Mouse (Mus musculus) urinary bladder, adult 18-20 months (tissue): ENCODE measurements around the gene Cald1.

Experiments
- DNase-seq, 2 experiments: peaks; one replicate each; pipeline ENCODE4 v3.0.0; 2022; ENCODE audit warnings: low spot score in 2 of 2, mixed read lengths in 2 of 2

The Cald1 gene

DNA sequence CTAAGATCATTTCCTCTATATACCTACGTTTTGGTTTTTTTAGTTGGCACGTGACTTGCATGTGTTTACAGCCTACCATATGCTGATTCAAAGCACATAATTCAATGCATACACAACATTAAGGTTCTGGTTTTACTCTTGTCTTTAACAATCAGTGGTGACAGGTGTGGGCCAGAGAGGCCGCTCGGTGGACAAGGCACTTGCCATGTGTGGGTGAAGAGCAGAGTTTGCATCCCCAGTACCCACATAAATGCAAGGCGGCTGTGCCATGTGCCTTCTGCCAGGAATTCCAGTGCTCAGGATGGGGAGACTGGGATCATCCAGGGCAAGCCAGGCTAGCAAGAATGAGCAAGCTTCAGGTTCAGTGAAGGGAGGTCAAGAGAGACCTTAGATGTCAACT lies 14.8 kb downstream of the Cald1 start:
- DNase-seq: no peak

DNA sequence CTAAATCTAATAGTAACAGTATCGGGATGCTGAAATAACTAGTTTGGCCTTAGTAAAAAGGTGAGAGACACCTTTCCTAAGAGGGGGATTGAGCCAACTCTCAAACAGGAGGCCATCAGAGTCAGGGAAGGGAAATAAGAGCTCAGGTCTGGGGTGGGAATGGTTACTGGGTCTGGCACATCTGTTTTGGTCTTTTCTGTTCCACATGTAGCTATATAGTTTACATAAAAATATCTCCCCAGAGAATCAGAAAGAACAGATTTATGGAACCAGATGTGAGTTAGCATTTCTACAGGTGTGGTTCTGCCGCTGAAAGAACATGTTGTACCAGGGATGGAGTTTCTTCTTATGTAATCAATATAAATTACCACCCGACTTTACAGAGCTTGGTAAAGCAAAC lies 17.1 kb downstream of the Cald1 start:
- DNase-seq: no peak

DNA sequence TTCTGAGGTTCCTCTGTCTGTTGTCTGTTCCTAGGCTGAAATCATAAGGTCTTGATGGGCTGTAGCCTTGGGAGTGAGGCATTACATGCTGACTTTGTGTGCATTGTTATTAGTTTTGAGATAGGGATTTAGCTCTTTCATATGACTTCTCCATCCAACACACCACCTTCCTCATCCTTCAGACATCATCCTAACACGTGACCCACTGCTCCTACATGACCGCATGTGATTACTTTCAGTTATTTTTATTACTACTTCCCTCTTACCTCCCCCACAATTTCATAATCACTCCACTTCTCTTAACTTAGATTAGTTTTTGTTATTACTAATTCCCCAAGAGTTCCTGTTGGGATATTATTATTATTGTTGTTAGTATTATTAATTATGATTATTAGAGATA lies 21.2 kb downstream of the Cald1 start:
- no peak for DNase-seq

DNA sequence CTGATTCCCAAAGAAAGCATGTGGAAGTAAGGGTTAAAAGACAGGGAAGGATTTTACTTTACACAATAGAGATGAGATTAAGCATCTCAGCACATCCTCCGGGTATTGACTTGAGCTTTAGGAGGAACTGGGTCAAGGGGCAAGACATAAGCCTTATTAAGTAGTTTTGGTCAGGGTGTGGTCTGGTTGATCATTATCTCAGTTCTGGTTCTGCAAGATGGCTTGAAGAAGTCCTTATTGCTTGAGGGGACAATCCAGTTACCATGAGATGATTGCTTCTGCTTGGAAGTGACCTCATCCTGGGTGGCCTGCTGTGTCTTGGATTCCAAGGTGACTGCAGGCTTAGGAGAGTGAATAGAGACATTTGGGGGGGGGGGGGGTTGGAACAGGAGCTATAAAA lies 21.9 kb downstream of the Cald1 start:
- DNase-seq: no peak

DNA sequence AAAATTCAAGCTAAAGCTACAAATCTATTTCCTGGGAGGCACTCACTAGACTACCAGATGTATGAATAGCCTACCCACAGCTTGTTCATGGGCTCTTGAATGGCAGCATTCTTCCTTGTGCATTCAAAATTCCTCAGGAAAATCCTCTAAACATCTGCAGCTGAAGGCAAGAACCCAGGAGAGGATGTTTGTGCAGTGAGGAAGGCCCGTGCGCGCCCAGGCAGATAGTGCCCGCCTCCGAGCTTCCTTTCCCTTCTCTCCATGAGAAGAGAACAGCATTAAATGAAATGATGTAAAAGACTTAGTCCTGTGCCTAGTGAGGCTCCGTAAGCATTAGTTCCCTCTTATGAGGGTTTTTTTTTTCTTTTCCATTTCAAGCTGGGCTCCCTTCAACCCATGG lies 24.6 kb downstream of the Cald1 start:
- no peak for DNase-seq

DNA sequence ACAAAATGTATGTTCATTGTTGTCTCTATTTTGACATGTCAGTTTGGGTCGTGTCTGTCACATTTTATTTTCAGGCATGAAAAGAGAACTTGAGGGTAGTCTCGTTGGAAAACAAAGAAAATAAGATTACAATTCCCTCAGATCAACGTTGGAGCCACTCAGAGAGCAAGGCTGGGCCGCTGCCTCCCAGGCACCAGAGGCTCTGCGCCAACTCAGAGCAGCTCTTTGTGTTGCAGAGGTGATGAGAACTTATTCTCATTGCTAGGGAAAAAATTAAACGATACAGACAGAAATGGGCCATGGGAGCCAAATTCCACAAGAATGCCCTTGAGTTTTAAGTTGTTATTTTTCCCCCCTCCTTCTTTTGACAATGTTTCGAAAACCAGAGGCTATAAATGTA lies 25.0 kb downstream of the Cald1 start:
- DNase-seq: no peak

DNA sequence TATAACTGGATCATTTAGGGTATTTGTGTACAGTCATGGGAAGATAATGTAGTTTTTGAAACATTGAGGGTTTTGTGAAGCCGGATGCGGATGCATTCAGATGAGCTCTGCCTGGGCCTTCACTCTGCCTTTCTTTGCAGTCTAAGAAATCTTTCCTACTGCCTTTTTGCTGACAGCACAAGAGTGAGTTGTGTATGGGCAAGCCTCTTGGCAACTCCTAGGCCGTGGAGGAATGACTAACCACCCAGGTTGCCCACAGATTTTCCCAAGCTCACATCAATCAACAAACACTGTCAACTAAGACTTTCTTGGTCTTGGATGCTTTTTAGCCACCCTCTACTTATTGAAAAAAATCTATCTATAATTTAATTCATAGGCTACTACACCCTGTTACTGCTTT lies 26.2 kb downstream of the Cald1 start:
- no peak for DNase-seq

DNA sequence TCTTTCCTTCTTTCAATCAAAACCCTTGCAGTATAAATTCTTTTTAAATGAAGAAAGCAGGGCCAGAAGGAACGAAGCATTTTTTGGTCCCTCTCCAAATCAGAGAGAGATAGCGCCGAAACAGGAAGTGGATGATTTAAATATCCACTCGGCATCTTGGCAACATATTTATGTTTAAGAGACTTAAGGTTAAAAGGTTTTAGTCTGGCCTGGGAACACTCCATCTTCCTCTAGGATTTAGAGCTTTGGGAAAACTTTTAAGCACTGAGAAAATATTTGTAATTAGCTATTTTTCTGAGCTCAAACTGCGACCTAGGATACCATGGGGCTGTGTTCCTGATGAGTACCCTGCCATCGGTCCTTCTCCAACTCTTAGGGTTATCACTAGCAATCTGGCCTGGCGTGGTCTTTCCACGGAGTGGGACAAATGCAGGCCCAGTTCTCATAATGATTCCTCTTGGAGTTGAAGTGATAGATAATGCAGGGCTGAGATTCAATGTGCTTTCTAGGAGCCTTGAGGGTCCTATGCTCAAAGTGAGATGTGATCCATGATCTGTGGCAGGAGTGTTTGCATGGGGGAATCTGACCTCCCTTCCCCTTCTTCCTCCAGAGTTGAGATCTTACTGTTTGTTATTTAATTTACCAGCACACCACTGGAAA lies 28.4 kb downstream of the Cald1 start:
- no peak for DNase-seq

DNA sequence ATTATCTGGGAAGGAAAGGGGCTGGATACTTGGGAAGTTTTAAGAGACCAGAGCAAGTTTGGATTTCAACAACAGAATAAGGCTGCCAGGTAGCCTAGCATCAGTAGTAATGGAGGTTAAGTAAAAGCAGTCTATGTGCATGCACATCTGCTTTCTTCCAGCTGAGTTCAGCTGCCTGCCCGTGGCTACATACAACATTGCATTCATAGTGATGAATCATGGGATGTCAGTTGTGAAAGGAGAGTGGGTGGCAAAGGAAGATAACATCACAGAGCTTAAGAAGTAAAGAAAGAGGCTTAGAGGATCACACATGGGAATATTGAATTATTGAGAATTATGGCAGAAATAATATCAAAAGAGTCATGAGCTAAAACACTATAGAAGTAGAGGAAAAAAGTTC lies 29.8 kb downstream of the Cald1 start:
- no peak for DNase-seq

DNA sequence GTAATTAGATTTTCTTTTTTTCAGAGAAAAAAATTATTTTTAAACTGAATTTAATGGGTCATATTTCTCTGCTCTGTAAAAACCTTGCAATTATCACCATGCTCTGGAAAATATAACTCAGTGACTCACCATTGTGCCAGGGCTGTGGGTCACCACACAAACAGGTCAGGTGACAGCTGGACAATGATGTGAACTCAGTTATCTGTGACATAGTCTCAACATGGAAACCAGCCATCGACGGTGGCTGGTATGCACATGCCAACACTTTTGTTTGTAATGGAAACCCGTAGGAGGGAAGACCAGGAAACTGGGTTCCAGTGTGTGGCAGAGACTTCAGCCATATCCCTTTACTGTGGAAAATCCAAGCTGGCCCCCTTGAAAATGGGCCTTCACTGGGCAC lies 35.5 kb downstream of the Cald1 start:
- DNase-seq: no peak

DNA sequence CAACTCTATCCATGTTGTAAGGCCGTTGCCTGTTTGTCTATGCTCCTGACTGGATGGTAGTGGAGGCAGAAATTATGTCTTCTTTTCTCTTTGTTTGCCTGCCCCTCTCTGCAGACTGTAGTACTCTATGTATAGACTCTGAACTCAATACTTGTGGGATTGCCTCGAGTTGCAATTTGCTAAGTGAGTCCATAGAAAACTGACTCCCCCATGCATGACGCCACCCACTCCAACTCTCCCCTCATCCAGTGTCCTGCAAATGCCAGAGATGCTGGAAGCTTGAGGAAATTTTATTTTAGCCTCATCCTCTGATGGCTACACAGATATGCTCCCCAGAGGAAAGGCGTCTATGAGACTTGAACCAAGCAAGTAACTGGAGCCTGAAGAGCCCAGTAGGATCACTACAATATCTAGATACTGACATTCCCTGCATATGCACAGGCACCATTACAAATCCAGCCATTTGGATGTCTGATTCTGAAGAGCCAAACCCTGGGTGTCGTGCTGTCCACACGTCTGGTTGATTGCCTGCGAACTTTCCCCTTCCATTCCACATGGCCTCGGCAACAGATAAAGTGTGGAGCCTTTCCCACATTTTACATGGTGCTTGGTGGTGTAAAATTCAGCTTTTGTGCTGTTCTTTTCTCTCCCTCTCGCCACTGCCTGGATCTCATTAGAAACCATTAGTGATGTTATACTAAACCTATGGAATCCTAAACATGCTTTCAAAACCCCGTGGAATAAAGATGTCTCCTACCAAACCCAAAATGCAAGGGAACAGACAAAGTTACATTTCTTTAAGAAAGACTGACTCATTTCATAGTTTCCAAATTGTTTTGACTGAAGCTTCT lies 39.5 kb downstream of the Cald1 start:
- no peak for DNase-seq

DNA sequence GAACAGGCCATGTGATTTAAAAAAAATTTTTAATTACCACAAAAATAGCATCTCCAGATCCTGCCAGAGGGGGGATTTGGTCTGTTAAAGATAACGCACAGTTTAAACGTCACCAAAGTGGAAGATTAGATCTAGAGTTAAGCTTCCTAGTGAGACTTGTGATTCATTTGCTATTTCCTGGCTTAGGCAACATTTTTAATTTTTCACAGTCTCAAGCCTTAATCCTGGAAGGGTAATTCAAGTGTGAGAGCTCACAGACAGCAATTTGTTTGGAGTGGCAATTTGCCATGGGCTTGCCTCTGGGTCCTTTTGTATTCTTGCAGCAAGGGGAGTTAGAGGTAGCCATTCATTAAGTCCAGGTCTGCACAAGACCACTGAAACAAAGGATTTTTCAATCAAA lies 40.4 kb downstream of the Cald1 start:
- DNase-seq: no peak

DNA sequence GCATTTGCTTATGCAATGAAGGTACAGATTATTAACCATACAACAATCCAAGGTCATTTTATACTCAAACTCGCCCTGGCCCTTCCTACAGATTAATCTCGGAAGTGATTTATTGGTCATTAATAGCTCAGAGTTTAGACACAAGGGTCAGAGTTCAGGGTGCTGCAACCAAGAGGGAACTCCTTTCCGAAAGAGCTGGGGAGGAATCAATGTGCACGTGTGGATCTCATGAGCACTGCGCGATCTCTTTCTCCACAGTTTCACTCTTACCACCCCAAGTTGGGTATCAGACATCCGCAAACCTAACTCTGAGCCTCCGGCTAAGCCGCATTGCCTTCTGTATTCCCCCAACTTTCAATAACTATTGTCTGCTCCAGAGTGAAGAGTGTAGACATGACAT lies 41.9 kb downstream of the Cald1 start:
- DNase-seq: no peak

DNA sequence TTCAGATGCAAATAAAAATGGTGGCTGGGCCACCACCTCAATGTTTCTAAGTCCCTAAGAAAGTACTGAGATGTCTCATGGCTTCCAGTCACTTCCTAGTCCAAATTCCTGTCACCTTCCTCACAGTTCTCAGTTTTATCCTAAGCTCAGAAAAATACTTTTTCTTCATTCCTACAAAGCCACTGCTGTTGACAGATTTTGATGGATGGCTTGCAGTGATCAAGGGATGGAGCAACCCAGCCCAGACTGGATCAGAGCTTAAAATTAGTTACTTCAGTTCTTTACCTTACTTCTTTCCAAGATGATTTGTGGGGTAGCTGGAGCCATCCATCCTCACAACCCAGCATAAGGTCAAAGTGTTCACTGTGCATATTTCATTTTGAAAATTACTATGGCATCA lies 42.8 kb downstream of the Cald1 start:
- no peak for DNase-seq

DNA sequence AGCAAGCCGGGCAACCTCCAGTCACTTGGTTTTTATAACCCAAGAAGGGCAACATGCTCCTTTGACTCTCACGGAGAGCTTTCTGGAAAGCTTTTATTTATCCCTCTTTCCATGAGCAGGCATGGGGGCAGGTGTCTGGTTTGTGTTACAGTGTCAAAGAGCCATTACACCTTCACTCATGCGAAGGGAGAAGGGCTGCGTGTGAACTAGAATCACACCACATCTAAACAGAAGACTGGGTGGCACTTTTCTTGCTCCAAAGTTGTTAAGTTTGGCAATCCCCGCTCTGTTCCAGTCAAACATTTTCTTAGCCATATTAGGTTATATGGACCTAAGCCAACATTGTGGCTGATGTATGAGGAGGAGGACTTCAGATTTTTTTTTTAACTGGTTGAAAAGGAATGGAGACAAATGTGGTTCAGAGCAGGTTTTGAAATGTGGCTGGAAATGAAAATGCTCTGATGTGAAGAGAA lies 43.8 kb downstream of the Cald1 start:
- no peak for DNase-seq

DNA sequence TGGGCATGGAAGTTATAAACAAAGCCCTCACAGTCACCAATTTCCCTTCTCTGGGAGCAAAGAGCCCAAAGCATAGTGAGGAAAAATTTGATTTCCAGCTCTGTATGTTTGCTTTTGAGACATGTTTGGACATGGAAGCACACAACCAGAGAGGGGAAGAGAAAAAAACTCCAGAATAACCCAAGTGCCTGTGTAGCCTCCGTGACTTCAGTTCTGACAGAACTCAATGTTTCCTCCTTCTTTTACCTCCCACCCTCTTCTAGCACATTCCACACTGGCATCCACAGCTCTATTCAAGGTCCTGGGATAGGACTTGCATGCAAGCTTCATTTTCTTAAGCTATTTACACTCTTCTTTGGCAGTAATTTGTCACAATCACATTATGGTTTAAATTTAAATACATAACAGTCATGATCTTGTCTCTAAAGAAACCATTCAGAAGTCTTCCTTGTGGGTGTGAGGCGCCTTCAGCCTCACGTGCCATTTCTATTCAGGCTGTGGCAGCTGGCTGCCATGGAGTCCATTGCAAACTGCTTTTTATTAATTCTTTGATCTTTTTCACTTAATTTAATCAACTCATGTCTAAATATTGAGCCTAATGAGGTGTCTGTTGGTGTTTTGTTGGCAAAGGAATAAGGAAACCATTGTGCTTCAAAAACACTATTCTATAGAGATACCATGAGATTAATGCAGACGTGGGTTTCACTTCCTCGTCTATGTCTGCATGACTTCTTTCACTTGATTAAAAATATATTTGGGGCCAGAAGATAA lies 49.9 kb downstream of the Cald1 start:
- DNase-seq: no peak

DNA sequence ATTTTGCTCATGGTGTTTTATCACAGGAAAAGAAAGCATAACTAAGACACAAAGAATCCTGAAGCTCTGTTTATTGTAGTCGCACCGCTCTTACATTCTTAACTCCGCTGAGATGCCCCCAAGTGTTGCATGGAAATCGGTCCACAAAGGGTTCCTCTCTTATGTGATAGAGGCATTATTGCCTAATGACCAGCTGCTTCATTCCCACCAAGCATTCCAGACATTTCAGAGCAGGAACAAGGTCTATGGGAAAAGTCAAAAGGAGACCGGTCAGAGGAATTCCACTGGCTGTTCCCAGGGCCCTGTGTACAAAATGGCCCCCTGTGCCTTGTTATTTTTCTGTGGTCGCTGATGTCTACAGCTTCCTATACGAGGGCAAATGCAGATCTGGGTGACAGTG lies 53.0 kb downstream of the Cald1 start:
- no peak for DNase-seq

DNA sequence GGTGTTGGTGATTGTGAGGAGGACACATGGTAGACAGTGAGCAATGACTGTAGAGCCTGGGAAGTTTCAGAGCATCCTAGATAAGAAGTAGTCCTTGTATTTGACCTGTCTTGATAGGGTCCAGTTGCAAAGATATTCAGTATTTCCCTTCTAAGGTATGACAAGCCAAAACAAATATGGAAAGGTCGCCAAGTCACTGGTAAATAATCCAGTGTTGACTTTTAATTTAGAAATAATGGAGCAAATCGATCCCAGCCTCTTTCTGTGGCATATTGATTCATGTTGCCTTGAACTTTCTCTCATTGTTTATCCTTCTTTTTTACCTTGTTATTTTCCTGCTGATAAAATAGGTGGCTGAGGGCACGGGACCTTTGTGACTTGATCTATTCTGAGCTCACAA lies 57.4 kb downstream of the Cald1 start:
- no peak for DNase-seq

DNA sequence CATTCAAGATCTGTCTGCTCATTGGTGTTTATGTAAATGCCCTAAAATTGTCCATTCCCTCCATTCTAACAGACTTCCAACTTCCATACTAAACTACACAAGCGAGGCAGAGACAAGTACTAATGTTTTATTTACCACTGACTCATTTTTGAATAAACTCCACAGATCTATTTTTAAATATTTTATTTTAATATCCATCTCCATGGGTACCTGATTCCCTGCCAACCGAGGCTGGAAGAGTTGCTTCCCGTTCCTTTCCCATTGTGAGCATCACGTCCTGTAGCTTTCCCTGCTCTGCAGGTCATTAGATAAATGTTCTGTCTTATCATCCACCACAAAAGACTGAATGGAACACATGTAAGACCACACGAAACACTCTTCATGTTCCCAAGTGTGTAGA lies 60.5 kb downstream of the Cald1 start:
- no peak for DNase-seq

DNA sequence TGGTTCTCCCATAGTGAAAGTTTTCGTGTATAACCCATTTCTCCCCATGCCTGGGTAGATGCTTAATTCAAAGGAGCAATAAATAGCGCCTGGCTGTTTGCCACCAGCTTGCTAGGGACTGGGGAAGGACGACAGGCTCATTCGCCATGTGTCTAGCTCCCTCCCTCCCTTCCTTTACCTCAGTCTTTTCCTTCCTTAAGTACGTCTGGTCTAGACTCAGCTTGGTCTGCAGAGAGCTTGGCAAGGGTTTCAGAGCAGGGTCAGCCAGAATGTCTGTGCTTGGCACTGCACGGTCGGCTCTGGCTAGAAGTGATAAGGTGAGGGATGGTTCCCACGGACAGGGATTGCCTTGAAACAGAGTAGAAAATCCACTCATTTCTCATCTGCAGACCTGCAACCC lies 62.4 kb downstream of the Cald1 start:
- peak in 1 of 2 experiments; percentile 13 for DNase-seq

DNA sequence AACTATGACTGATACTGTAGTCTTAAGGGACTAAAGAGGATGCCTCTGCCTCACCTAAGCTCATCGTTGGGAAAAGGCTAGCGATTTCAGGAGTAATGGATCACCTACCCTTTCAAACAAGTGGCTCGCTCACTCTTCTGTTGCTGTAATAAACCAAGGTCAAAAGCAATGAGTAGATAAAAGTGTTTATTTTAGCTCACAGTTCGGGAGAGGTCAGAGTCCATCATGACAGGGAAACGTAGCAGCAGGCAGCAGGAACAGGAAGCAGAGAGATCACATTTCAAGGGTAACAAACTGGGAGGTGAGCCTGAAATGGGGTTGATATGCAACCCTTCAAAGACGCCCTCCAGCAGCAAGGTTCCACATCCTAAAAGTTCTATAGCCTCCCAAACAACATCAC lies 64.3 kb downstream of the Cald1 start:
- DNase-seq: no peak

DNA sequence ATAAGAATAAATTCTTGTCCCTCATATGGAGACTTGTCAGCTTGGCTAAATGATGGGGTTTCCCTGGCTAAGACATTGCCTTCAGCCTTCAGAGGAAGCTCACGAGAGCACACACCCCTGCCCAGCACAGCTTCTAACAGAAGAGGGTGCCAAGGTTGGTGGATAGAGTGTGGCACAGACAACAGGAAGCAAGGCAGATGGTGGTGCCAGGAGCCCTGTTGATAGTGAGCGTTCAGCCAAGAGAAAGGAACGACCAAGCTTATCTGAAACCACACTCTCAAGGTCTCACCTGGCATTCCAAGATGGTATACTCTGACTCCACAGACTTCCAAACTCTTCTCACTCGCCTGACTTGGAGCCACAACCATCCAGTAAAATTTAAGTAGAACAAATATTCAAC lies 66.0 kb downstream of the Cald1 start:
- DNase-seq: no peak

DNA sequence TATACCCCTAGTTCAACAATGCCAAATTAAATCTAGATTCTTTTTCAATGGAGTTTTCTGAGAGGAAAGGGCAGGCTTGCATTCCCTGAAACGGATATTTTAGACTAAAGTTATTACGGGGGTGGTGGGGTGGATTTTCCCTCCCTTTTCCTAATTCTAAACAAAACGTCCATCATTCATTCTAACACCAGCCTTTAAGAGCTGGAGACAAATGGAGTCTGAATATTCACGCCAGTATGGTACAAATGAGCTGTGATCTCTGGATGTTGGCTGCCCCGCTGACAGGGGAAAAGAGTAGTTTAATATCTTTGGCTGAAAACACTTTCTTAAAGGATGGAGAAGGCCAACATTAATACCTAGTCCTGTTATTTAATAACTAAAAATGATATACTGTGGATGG lies 66.4 kb downstream of the Cald1 start:
- no peak for DNase-seq
